Mouse (Mus musculus): ENCODE results near the gene Gm10283. TPM values are rescaled to one million over a fixed set of nuclear protein-coding genes. Genes with fewer than 3 reads are reported as not detected.

The Gm10283 gene
- not detected in 2 replicates for polyA plus RNA-seq (2012; rRNA removed; ENCODE audit: low replicate concordance)

GRCm38 (mm10) chr8:60503098-60503497 is at the start of gene Gm10283:
Gm10283 (minus strand) TSS chr8:60503198.

GRCm38 (mm10) chr8:60505653-60506521 is 2.9 kb upstream of the Gm10283 start, which contains the start of gene Aadat:
Aadat (plus strand) TSS chr8:60505932.

Other genes starting within 250 kb of the Gm10283 start
- gene Aadat, start 2.7 kb upstream of the Gm10283 start, polyA plus RNA-seq (2012; rRNA removed; ENCODE audit: low replicate concordance) = not detected in 2 replicates
- 0.09 and 0.21 TPM in 2 replicates for gene Mfap3l, start 129.6 kb upstream of the Gm10283 start, polyA plus RNA-seq (2012; rRNA removed; ENCODE audit: low replicate concordance)